Mouse (Mus musculus): ENCODE results near the gene Zpbp2.

GRCm38 (mm10) chr11:98555124-98555700 is 4.3 kb downstream of the Zpbp2 start:
- TF ChIP-seq ZNF384 (IDR thresholded peaks at IDR 0.05; ENCODE audit: low read depth, low read length) = no peak
- no peak for TF ChIP-seq MAFK (IDR thresholded peaks at IDR 0.05; ENCODE audit: insufficient read depth, low read depth, low read length)
- TF ChIP-seq CHD2 (IDR thresholded peaks at IDR 0.05; ENCODE audit: low read depth, low read length) = no peak
- TF ChIP-seq HCFC1 (IDR thresholded peaks at IDR 0.05; ENCODE audit: borderline replicate concordance, insufficient read depth, low read length) = no peak
